Mouse (Mus musculus) forebrain, embryonic 16.5 days (tissue): Measurements from ENCODE around the gene Akap7. TPM values are rescaled to one million over a fixed set of nuclear protein-coding genes. Genes with fewer than 3 reads are reported as not detected.
"Not testable (repeated sequence)": the region's sequence is repeated elsewhere in the genome, so short reads cannot be mapped to it uniquely, and the experiment has no call there.

Experiments
- ATAC-seq: fragments of 200-750 bp; cut with Nextera tagmentation; 2 replicates; pipeline ENCODE4 v1.8.0; 2017; ENCODE audit warnings: mild to moderate bottlenecking, moderate library complexity
- H3K27ac ChIP-seq: fragments of 300-500 bp; sonication (generic); 2 replicates; pipeline ENCODE4 v1.5.1; 2014; ENCODE audit warnings: low read length, control low read depth
- H3K27me3 ChIP-seq: fragments of 300-500 bp; sonication (generic); replicated peaks from 2 replicates; pipeline ENCODE4 v1.6.1; 2014; ENCODE audit warnings: low read length; ENCODE audit not compliant: control insufficient read depth, insufficient read depth
- H3K36me3 ChIP-seq: fragments of 300-500 bp; sonication (generic); 2 replicates; pipeline ENCODE4 v1.6.1; 2014; ENCODE audit not compliant: control insufficient read depth, insufficient read depth
- H3K4me1 ChIP-seq: fragments of 300-500 bp; sonication (generic); replicated peaks from 2 replicates; pipeline ENCODE4 v1.6.1; 2014; ENCODE audit warnings: low read length; ENCODE audit not compliant: control insufficient read depth, insufficient read depth
- H3K4me2 ChIP-seq: fragments of 300-500 bp; sonication (generic); 2 replicates; pipeline ENCODE4 v1.6.1; 2014; ENCODE audit warnings: mild to moderate bottlenecking, low read length, control low read depth
- H3K4me3 ChIP-seq: fragments of 300-500 bp; sonication (generic); replicated peaks from 2 replicates; pipeline ENCODE4 v1.5.1; 2014; ENCODE audit warnings: mild to moderate bottlenecking, low read length, control low read depth
- H3K9ac ChIP-seq: fragments of 300-500 bp; sonication (generic); replicated peaks from 2 replicates; pipeline ENCODE4 v1.6.1; 2014; ENCODE audit warnings: low read depth, low read length, control low read depth
- H3K9me3 ChIP-seq: fragments of 300-500 bp; sonication (generic); 2 replicates; pipeline ENCODE4 v1.6.1; 2016; ENCODE audit warnings: low read length; ENCODE audit not compliant: control insufficient read depth
- WGBS: fragments of 180-500 bp; shearing (Covaris S2); extraction: QIAGEN DNeasy Blood & Tissue Kit; methylation state at CpG from one replicate; pipeline ENCODE4 v1.1.7; 2014; 5-methylcytosine and 5-hydroxymethylcytosine counted together
- polyA plus RNA-seq: library from polyadenylated mRNA; unstranded; fragments of >200 nt; fragmentation: Nextera tagmentation; extraction: Ambion mirVana; gene quantifications from 2 replicates; pipeline ENCODE4 v1.2.1, GENCODE M21; 2015

Akap7 gene
- polyA plus RNA-seq, 1 experiment from 2014 or later = 33.3 TPM

DNA sequence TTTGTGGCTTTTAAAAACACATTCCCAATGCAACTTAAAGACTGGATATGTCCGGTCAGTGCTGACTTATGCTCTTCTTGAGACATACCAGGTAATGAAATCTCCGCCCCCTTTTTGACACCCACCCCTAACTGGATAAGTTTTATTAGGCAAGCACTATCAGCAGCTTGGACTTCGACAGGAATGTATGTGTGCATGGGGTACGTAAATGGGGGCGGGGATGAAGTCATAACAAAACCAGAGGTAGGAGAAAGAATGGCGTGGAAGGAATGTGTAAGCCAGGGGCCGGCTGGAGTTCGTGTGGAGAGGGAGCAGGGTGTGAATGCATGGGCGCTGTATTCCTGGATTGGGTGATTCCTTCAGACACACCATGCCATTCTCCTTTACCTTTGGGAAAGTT is 109.6 kb downstream of the Akap7 start:
- peaks cover 4% of the 10 kb centered on the region; the same call in 1 of the 2 replicates for H3K4me1 ChIP-seq

DNA sequence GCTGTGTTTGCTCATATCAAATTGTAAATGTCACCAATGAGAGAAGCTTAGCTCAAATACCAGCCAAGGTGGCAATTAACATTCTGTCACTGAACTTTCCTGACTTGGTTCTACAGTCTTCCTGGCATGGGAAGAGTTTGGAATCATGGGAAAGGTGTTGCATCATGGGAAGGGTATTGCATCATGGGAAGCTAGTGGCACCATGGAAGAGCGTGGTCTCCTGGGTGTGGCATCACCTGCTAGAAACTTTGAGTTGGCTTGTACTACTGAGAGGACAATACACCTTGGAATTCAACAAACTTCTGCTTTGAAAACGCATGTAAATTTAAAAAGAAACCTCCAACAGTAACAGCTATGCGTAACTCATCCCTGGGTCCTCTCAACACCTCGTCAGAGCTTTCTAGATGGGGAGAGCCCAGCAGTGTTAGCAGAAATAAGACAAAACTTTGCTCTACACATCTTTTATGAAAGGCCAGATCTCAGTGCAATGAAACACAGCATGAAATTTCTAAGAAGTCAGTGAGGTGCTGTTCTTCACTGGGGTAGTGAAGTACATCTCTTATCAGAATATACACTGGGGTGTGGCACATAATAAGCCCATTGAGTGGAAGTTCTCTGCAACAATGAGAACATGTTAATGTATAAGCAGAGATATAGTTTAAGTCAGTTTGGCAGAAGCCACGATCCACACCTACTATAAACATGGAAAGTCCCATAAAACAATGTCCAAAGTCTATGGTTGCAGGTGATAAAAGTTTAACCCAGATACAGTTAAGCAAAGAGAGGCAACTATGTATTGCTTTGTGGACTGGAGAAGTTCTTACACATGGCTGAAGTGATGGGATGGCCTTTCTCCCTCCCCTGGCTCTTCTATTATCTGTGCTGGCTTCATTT is 115.2 kb downstream of the Akap7 start:
- 85% methylated on average over 5 of the region's 5 CpGs for WGBS
- Histone ChIP-seq H3K36me3 (no peaks in the 10 kb centered on the region), H3K9me3 (no peaks in the 10 kb centered on the region), H3K27me3 (no peaks in the 10 kb centered on the region), H3K27ac (no peak overlapping the region), H3K4me1 (no peaks in the 10 kb centered on the region), H3K4me3 (no peak overlapping the region), H3K9ac (no peak overlapping the region), H3K4me2 (no peak overlapping the region)
- ATAC-seq = no peak

More for the DNA sequence above, 109.6 kb downstream of the Akap7 start:
- Histone ChIP-seq H3K27ac (no peak overlapping the region), H3K27me3 (no peaks in the 10 kb centered on the region), H3K4me3 (no peak overlapping the region), H3K36me3 (no peaks in the 10 kb centered on the region), H3K9me3 (no peaks in the 10 kb centered on the region), H3K9ac (no peak overlapping the region), H3K4me2 (peak overlapping the region; percentile 67)
- no peak for ATAC-seq
- 79% methylated on average over 9 of the region's 9 CpGs for WGBS

DNA sequence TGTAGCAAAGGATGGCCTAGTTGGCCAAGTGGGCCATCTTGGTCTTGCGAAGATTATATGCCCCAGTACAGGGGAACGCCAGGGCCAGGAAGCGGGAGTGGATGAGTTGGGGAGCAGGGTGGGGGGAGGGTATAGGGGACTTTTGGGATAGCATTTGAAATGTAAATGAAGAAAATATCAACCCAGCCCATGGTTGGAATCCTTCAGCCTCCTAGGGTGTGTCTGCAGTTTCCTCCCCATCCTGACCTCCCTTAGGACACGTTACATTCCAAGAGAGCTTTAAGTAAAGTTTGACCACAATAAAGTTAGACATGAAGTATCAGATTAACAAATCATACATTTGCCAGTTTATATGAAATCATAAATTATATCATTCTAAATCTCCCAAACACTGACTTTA is 116.5 kb downstream of the Akap7 start:
- Histone ChIP-seq H3K9me3 (no peaks in the 10 kb centered on the region), H3K4me2 (no peak overlapping the region), H3K4me3 (no peak overlapping the region), H3K9ac (no peak overlapping the region), H3K27ac (no peak overlapping the region), H3K36me3 (no peaks in the 10 kb centered on the region), H3K27me3 (no peaks in the 10 kb centered on the region), H3K4me1 (no peaks in the 10 kb centered on the region)
- no peak for ATAC-seq
- WGBS = 94% methylated on average over 4 of the region's 4 CpGs

DNA sequence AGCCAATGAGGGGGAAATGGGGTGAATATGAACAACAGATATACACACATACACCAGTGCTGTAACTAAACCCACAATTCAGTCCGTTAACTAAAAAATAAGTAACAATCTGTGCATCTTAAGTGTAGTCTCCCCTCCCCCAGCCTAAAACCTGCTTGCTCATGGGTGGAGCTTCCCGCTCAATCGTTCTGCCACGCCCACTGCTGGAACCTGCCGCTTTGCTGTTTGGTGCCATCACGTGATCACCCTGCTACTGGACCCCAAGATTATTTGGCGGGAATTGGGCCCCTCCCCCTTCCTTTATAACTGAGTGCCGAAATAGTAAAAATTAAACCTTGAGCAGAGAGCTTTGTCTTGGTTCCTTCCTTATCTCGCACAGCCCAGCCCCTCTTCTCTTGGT is 121.4 kb downstream of the Akap7 start:
- not testable (repeated sequence) for H3K4me1 ChIP-seq, H3K27ac ChIP-seq, ATAC-seq, H3K9me3 ChIP-seq, H3K36me3 ChIP-seq, H3K27me3 ChIP-seq, H3K4me2 ChIP-seq, H3K4me3 ChIP-seq, H3K9ac ChIP-seq
- WGBS = 68% methylated on average over 9 of the region's 9 CpGs

DNA sequence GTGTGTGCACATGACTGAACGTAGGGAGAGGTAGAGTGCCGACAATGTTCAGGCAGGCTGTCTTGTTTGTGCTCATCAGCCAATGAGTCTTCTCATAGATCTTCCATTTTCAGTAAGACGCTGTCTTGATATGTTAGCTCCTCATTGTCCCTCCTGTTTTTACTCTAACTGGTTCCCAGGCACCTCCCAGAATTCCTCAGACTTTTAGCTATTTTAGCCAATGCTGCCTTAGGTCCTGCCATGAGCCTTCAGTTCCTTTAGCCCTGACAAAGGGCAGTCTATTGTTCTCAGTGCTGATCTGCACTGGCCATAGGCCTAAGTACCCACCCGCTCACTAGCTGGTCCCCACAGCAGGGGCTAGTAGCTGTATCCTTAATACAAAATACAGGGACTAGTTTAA is 122.0 kb downstream of the Akap7 start:
- H3K4me1 ChIP-seq = no peaks in the 10 kb centered on the region
- H3K9me3 ChIP-seq = no peaks in the 10 kb centered on the region
- 91% methylated on average over 4 of the region's 4 CpGs for WGBS
- no peak for ATAC-seq
- no peaks in the 10 kb centered on the region for H3K36me3 ChIP-seq
- H3K27ac ChIP-seq = no peak overlapping the region
- H3K27me3 ChIP-seq = no peaks in the 10 kb centered on the region
- no peak overlapping the region for H3K4me2 ChIP-seq
- no peak overlapping the region for H3K4me3 ChIP-seq
- no peak overlapping the region for H3K9ac ChIP-seq

DNA sequence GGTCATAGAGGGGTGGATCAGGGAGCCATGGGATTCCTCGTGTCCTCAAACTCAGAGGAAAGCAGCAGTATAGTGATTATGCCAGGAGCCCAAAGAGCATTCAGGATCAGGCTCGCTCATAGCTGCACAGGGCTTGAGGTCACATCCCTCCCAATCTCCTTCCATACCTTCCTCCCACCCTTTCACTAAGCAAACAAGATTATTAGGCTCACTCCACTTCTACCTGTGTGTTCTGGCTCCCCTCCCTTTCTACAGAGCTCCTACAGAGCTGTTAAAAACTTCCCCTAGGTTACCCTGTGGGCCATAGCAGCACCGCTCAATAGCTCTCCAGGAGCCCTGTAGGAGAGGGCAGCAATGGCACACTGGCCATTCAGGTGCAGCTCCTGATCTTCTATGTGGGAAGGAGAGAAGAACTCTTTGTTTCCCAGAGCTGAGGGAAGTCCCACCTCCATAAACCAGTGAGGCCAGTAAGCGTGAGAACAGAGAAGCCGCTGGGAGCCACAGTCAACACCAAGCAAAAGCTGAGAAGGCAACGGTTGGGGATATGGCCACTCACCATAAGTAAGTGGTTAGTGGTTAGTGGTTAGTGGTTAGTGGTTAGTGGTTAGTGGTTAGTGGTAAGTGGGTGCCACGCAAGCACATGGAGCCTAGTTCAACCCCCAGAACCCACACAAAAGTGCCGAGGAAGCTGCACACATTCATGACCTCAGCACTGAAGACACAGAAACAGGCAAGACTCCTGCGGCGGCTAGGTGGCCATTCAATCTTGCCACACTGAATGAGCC is 122.7 kb downstream of the Akap7 start:
- ATAC-seq = no peak
- Histone ChIP-seq H3K4me2 (no peak overlapping the region), H3K4me3 (no peak overlapping the region), H3K36me3 (no peaks in the 10 kb centered on the region), H3K9ac (no peak overlapping the region), H3K4me1 (no peaks in the 10 kb centered on the region), H3K27ac (no peak overlapping the region), H3K9me3 (no peaks in the 10 kb centered on the region), H3K27me3 (no peaks in the 10 kb centered on the region)
- 78% methylated on average over 10 of the region's 10 CpGs for WGBS

DNA sequence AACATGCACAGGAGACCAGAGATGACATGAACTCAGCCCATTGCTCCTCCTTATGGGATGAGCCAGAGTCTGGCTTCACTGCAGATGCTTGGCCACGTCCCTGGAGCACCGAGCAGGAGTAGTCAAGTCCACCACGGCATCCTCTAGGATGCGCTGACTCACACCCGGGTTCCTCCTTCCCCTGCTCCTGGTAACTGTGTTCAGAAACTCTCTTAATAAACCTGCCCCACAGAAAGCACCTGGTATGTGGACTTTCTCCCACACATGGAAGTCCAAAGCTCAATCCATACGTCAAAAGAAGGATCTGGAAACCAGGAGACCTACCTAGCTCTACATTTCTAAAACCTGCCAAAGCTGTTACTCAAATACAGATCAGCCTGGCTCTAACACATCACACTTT is 124.4 kb downstream of the Akap7 start:
- Histone ChIP-seq H3K27me3 (no peaks in the 10 kb centered on the region), H3K4me1 (no peaks in the 10 kb centered on the region), H3K27ac (no peak overlapping the region), H3K9me3 (no peaks in the 10 kb centered on the region), H3K9ac (no peak overlapping the region), H3K4me3 (no peak overlapping the region), H3K36me3 (no peaks in the 10 kb centered on the region), H3K4me2 (no peak overlapping the region)
- no peak for ATAC-seq
- 94% methylated on average over 6 of the region's 6 CpGs for WGBS

DNA sequence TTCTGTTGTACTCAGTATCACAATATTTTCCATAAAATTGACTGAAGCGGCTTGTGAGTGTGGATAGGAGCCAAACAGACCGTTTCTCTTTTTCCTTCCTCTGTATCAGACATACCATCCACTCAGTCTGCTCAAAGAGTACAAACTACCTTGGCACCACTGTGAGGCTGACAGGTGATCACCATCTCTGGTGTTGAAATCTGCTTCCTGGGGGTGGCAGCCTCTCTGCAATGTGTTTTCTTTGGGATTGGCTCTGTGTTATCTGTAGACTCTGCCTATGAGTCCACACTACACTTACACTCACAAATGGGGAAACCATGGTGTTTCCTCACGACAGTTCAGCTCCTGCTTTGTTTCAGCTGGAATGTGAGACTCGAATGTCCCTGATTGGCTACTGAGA is 128.6 kb downstream of the Akap7 start:
- no peak overlapping the region for H3K4me2 ChIP-seq
- H3K4me3 ChIP-seq = no peak overlapping the region
- H3K27ac ChIP-seq = no peak overlapping the region
- no peak for ATAC-seq
- 75% methylated on average over 4 of the region's 4 CpGs for WGBS
- H3K9ac ChIP-seq = no peak overlapping the region
- no peaks in the 10 kb centered on the region for H3K9me3 ChIP-seq
- H3K36me3 ChIP-seq = no peaks in the 10 kb centered on the region
- H3K4me1 ChIP-seq = no peaks in the 10 kb centered on the region
- no peaks in the 10 kb centered on the region for H3K27me3 ChIP-seq

DNA sequence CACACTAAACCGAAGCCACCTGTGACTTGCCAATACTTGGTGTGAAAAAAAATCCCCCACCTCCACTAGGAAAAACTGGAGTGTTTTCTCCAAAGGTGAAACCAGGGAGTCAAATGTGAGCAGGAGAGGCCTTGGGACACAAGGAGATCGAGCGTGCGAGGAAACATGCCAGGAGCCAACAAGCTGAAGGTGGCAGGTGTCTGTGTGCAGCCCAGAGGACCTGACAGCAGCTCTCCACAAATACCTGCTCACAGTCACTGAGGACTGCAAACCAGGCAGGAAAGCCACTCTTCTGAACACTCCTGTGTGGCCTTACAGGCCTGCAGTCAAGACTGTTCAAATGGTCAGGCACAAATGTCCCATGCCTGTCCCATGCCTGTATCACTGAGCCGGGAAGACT is 130.4 kb downstream of the Akap7 start:
- ATAC-seq = no peak
- no peak overlapping the region for H3K4me2 ChIP-seq

More for the DNA sequence above, 130.4 kb downstream of the Akap7 start:
- H3K9ac ChIP-seq = no peak overlapping the region
- 97% methylated on average over 5 of the region's 5 CpGs for WGBS
- H3K4me1 ChIP-seq = no peaks in the 10 kb centered on the region
- H3K36me3 ChIP-seq = no peaks in the 10 kb centered on the region
- H3K27me3 ChIP-seq = no peaks in the 10 kb centered on the region
- no peak overlapping the region for H3K4me3 ChIP-seq
- H3K27ac ChIP-seq = no peak overlapping the region
- no peaks in the 10 kb centered on the region for H3K9me3 ChIP-seq
